24 mouse cellular contexts compared by ENCODE assay signal in genomic region chr2:171298519-171298918, GRCm38 (mm10).
DNase-seq lines count a peak whose midpoint lies in the region; ATAC-seq lines count a peak whose summit lies in the region.
"Had no signal": no experiment of that assay in that cellular context is flagged by ENCODE, and none has a peak within 500 bp of the region (broad histone marks: within the 10 kb centered on the region; RNA-seq: fewer than 3 reads in every experiment).

No protein-coding gene starts in this region.

- no peak overlapping the region for H3K4me2 ChIP-seq in embryonic facial prominence, embryonic 14.5 days (ENCODE audit: low read depth, low read length)
- no peak overlapping the region for H3K4me2 ChIP-seq in heart, embryonic 11.5 days
- H3K4me2 ChIP-seq in forebrain, embryonic 16.5 days (ENCODE audit: low read length) = no peak overlapping the region
- H3K4me2 ChIP-seq: embryonic facial prominence, embryonic 15.5 days; heart, embryonic 12.5 days; hindbrain, embryonic 15.5 days had no signal

- ATAC-seq in embryonic facial prominence, embryonic 14.5 days (ENCODE audit: low read depth) = no peak
- no peak for ATAC-seq in heart, embryonic 11.5 days (replicated peaks; ENCODE audit: insufficient number of reproducible peaks, low FRiP score, low TSS enrichment)
- peak; percentile 62 for ATAC-seq in forebrain, embryonic 16.5 days
- ATAC-seq: inflammation-experienced regulatory T-cells, adult 6 months; intestine, postnatal 0 days had no signal

- H3K9ac ChIP-seq in embryonic facial prominence, embryonic 14.5 days (ENCODE audit: low read depth, low read length) = no peak overlapping the region
- H3K9ac ChIP-seq in heart, embryonic 11.5 days (ENCODE audit: low read depth, low read length) = no peak overlapping the region
- no peak overlapping the region for H3K9ac ChIP-seq in forebrain, embryonic 16.5 days (replicated peaks; ENCODE audit: low read depth, low read length)
- H3K9ac ChIP-seq: embryonic facial prominence, embryonic 15.5 days; heart, embryonic 12.5 days; hindbrain, embryonic 15.5 days had no signal

- WGBS in embryonic facial prominence, embryonic 14.5 days = 27% methylated on average over 5 of the region's 5 CpGs
- 44% methylated on average over 5 of the region's 5 CpGs for WGBS in embryonic facial prominence, embryonic 10.5 days
- 66% methylated on average over 5 of the region's 5 CpGs for WGBS in heart, embryonic 11.5 days (ENCODE audit: insufficient replicate concordance)
- 10% methylated on average over 5 of the region's 5 CpGs for WGBS in forebrain, embryonic 16.5 days

- peak; percentile 34 for DNase-seq in embryonic facial prominence, embryonic 14.5 days (ENCODE audit: low spot score)
- no peak for DNase-seq in embryonic facial prominence, embryonic 10.5 days (ENCODE audit: low spot score)
- peak; percentile 74 for DNase-seq in heart, adult 11 months
- DNase-seq in Muller cell, postnatal 12 days (ENCODE audit: inconsistent ontology term) = peak; percentile 2
- no peak for DNase-seq in gastrocnemius, postnatal 4 days (ENCODE audit: low spot score in 2 of 2)
- DNase-seq in layer of hippocampus, adult 11-12 months (ENCODE audit: low spot score) = no peak
- DNase-seq: adrenal gland, adult 2 months; adrenal gland, postnatal 36 days; cerebellum, adult 11 months; cerebellum, adult 8-10 months; cerebellum, postnatal 14 days; gastrocnemius, postnatal 36 days; heart, adult 2 months; kidney, adult 8-10 months had no signal

- H3K4me3 ChIP-seq in embryonic facial prominence, embryonic 14.5 days (ENCODE audit: low read depth, low read length) = no peak overlapping the region
- no peak overlapping the region for H3K4me3 ChIP-seq in embryonic facial prominence, embryonic 10.5 days
- H3K4me3 ChIP-seq in heart, embryonic 11.5 days (ENCODE audit: low read depth, low read length) = no peak overlapping the region
- H3K4me3 ChIP-seq in forebrain, embryonic 16.5 days (replicated peaks; ENCODE audit: low read length) = no peak overlapping the region
- H3K4me3 ChIP-seq: embryonic facial prominence, embryonic 15.5 days; erythroblast, embryonic 14.5 days; heart, adult 2 months; heart, embryonic 12.5 days; hindbrain, embryonic 10.5 days; hindbrain, embryonic 15.5 days had no signal

- no peaks in the 10 kb centered on the region for H3K27me3 ChIP-seq in embryonic facial prominence, embryonic 14.5 days (replicated peaks; ENCODE audit: control insufficient read depth, insufficient read depth, low read length)
- no peaks in the 10 kb centered on the region for H3K27me3 ChIP-seq in embryonic facial prominence, embryonic 10.5 days (replicated peaks; ENCODE audit: low read depth, poor library complexity, severe bottlenecking)
- no peaks in the 10 kb centered on the region for H3K27me3 ChIP-seq in heart, embryonic 11.5 days (ENCODE audit: control insufficient read depth, insufficient read depth, low read length)
- no peaks in the 10 kb centered on the region for H3K27me3 ChIP-seq in forebrain, embryonic 16.5 days (replicated peaks; ENCODE audit: control insufficient read depth, insufficient read depth, low read length)
- H3K27me3 ChIP-seq: CH12.LX; embryonic facial prominence, embryonic 15.5 days; heart, embryonic 12.5 days; hindbrain, embryonic 15.5 days had no signal

- no peak overlapping the region for H3K27ac ChIP-seq in embryonic facial prominence, embryonic 14.5 days (replicated peaks; ENCODE audit: low read depth, low read length)
- H3K27ac ChIP-seq in embryonic facial prominence, embryonic 10.5 days (replicated peaks) = no peak overlapping the region
- H3K27ac ChIP-seq in heart, embryonic 11.5 days (ENCODE audit: low read depth, low read length) = no peak overlapping the region
- no peak overlapping the region for H3K27ac ChIP-seq in forebrain, embryonic 16.5 days (ENCODE audit: low read length)
- H3K27ac ChIP-seq: embryonic facial prominence, embryonic 15.5 days; heart, adult 2 months; hindbrain, embryonic 10.5 days; hindbrain, embryonic 15.5 days had no signal

- H3K36me3 ChIP-seq in embryonic facial prominence, embryonic 14.5 days (ENCODE audit: control insufficient read depth, insufficient read depth, low read length) = no peaks in the 10 kb centered on the region
- H3K36me3 ChIP-seq in embryonic facial prominence, embryonic 10.5 days (replicated peaks) = no peaks in the 10 kb centered on the region
- no peaks in the 10 kb centered on the region for H3K36me3 ChIP-seq in heart, embryonic 11.5 days (ENCODE audit: control insufficient read depth, insufficient read depth, low read length)
- no peaks in the 10 kb centered on the region for H3K36me3 ChIP-seq in forebrain, embryonic 16.5 days (ENCODE audit: control insufficient read depth, insufficient read depth)
- H3K36me3 ChIP-seq: embryonic facial prominence, embryonic 15.5 days; heart, embryonic 12.5 days; hindbrain, embryonic 10.5 days; hindbrain, embryonic 15.5 days had no signal

- H3K9me3 ChIP-seq in embryonic facial prominence, embryonic 14.5 days (ENCODE audit: control insufficient read depth, low read length) = no peaks in the 10 kb centered on the region
- H3K9me3 ChIP-seq in embryonic facial prominence, embryonic 10.5 days = no peaks in the 10 kb centered on the region
- no peaks in the 10 kb centered on the region for H3K9me3 ChIP-seq in heart, embryonic 11.5 days (replicated peaks; ENCODE audit: control insufficient read depth, low read length)
- no peaks in the 10 kb centered on the region for H3K9me3 ChIP-seq in forebrain, embryonic 16.5 days (ENCODE audit: control insufficient read depth, low read length)
- H3K9me3 ChIP-seq: embryonic facial prominence, embryonic 15.5 days; heart, embryonic 12.5 days; hindbrain, embryonic 10.5 days; hindbrain, embryonic 15.5 days had no signal

- H3K4me1 ChIP-seq in embryonic facial prominence, embryonic 14.5 days (ENCODE audit: control insufficient read depth, insufficient read depth, low read length) = no peaks in the 10 kb centered on the region
- H3K4me1 ChIP-seq in embryonic facial prominence, embryonic 10.5 days = no peaks in the 10 kb centered on the region
- H3K4me1 ChIP-seq in heart, embryonic 11.5 days (ENCODE audit: control insufficient read depth, insufficient read depth, low read length) = no peaks in the 10 kb centered on the region
- H3K4me1 ChIP-seq in forebrain, embryonic 16.5 days (replicated peaks; ENCODE audit: control insufficient read depth, insufficient read depth, low read length) = 0 out of 2 replicates have a peak, but pooled peaks cover 2% of the 10 kb centered on the region
- H3K4me1 ChIP-seq: embryonic facial prominence, embryonic 15.5 days; heart, embryonic 12.5 days; hindbrain, embryonic 15.5 days had no signal

Comparison
In these comparisons a context has a peak if more than half of its experiments do, and no peak if none do; other contexts are left out.
1. DNase-seq: peak in embryonic facial prominence, embryonic 14.5 days (single experiment), heart, adult 11 months (single experiment) and Muller cell, postnatal 12 days (single experiment); none in embryonic facial prominence, embryonic 10.5 days (single experiment), gastrocnemius, postnatal 4 days (0 of 2) and layer of hippocampus, adult 11-12 months (single experiment).